Comparison of ENCODE assay signal across 9 mouse cellular contexts in the genomic region with DNA sequence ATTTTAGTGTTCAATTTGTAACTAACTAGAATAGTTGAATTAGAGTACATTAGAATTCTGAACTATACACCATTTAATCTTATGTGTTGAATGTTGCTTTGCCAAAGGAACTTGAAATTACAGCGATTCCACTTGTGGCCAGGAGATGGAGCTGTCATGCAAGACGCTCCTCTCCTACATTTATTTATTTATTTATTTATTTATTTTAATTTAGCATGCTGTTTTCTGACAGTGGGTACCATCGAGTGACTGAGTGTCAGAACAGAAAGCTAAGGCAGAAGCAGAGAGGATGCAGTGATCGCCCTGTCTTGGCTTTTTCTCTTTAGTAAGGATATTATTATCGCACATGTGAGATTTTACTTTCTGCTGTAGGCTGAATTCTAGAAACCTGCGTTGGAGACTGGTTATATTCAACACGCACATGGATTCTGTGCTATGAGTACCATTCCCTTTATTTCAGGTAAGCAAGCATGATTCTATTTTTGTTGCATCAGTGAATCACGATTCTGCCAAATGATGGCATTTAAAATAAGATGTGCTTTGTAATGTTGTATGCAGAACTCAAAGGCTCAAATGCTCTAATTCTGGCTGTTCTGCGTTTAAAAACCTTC. TPM values are rescaled to one million over a fixed set of nuclear protein-coding genes. Genes with fewer than 3 reads are reported as not detected.
A peak's percentile ranks its signal among the peaks of the same experiment; 100 is the strongest.
DNase-seq lines count a peak whose midpoint lies in the region; ATAC-seq and TF ChIP-seq lines count a peak whose summit lies in the region.
"Had no signal": no experiment of that assay in that cellular context is flagged by ENCODE, and none has a peak within 500 bp of the region (broad histone marks: within the 10 kb centered on the region; RNA-seq: fewer than 3 reads in every experiment).

Gene Scn2a, plus strand, starts transcription at position 216 of the 611 bp plus-strand sequence.

- no peak for ATAC-seq in lung, postnatal 0 days
- no peak for ATAC-seq in embryonic facial prominence, embryonic 14.5 days (ENCODE audit: low read depth)
- peak; percentile 73 for ATAC-seq in megakaryocyte progenitor cell, adult 5-6 weeks (replicated peaks; ENCODE audit: poor library complexity)

- H3K4me1 ChIP-seq in lung, postnatal 0 days (ENCODE audit: insufficient read depth, low read depth, low read length), result no peaks in the 10 kb centered on the region
- H3K4me1 ChIP-seq in embryonic facial prominence, embryonic 14.5 days (ENCODE audit: control insufficient read depth, insufficient read depth, low read length), result no peaks in the 10 kb centered on the region
- H3K4me1 ChIP-seq: embryonic facial prominence, embryonic 15.5 days had no signal

- TF ChIP-seq EP300 in lung, postnatal 0 days (IDR thresholded peaks at IDR 0.05), result no peak

- no peaks in the 10 kb centered on the region for H3K9me3 ChIP-seq in lung, postnatal 0 days (ENCODE audit: low read length)
- H3K9me3 ChIP-seq in embryonic facial prominence, embryonic 14.5 days (ENCODE audit: control insufficient read depth, low read length), result no peaks in the 10 kb centered on the region
- H3K9me3 ChIP-seq: embryonic facial prominence, embryonic 15.5 days had no signal

- no peaks in the 10 kb centered on the region for H3K36me3 ChIP-seq in lung, postnatal 0 days (ENCODE audit: insufficient read depth, low read length)
- no peaks in the 10 kb centered on the region for H3K36me3 ChIP-seq in embryonic facial prominence, embryonic 14.5 days (ENCODE audit: control insufficient read depth, insufficient read depth, low read length)
- H3K36me3 ChIP-seq: embryonic facial prominence, embryonic 15.5 days had no signal

- peak; percentile 69 for TF ChIP-seq CTCF in lung, postnatal 0 days (IDR thresholded peaks at IDR 0.05)

- 48% methylated on average over 9 of the region's 9 CpGs for WGBS in lung, postnatal 0 days
- WGBS in embryonic facial prominence, embryonic 14.5 days, result 49% methylated on average over 9 of the region's 9 CpGs

- peak; percentile 71 for DNase-seq in lung, postnatal 0 days (ENCODE audit: low spot score)
- DNase-seq in lung, adult 18-20 months, result no peak
- peak; percentile 11 to 39 for DNase-seq in adrenal gland, postnatal 36 days
- peak; percentile 37 for DNase-seq in embryonic facial prominence, embryonic 14.5 days (ENCODE audit: low spot score)
- peak; percentile 37 to 60 for DNase-seq in kidney, postnatal 25 days
- DNase-seq in right cerebral cortex, postnatal 4 days, result peak; percentile 35
- no peak for DNase-seq in spleen, postnatal 36 days (ENCODE audit: low spot score in 2 of 2)

- no peak within 1 kb of the TSS for H3K9ac ChIP-seq in lung, postnatal 0 days (replicated peaks; ENCODE audit: low read depth)
- no peak within 1 kb of the TSS for H3K9ac ChIP-seq in embryonic facial prominence, embryonic 14.5 days (ENCODE audit: low read depth, low read length)
- H3K9ac ChIP-seq: embryonic facial prominence, embryonic 15.5 days had no signal

- no peaks in the 10 kb centered on the region for H3K27me3 ChIP-seq in lung, postnatal 0 days (replicated peaks; ENCODE audit: insufficient read depth, low read length)
- no peaks in the 10 kb centered on the region for H3K27me3 ChIP-seq in embryonic facial prominence, embryonic 14.5 days (replicated peaks; ENCODE audit: control insufficient read depth, insufficient read depth, low read length)
- H3K27me3 ChIP-seq: embryonic facial prominence, embryonic 15.5 days had no signal

- no peak within 1 kb of the TSS for H3K4me2 ChIP-seq in lung, postnatal 0 days (replicated peaks; ENCODE audit: low read depth, low read length)
- H3K4me2 ChIP-seq in embryonic facial prominence, embryonic 14.5 days (ENCODE audit: low read depth, low read length), result no peak within 1 kb of the TSS
- H3K4me2 ChIP-seq: embryonic facial prominence, embryonic 15.5 days had no signal

- H3K27ac ChIP-seq in lung, postnatal 0 days (ENCODE audit: low read length), result no peak within 1 kb of the TSS
- H3K27ac ChIP-seq in embryonic facial prominence, embryonic 14.5 days (replicated peaks; ENCODE audit: low read depth, low read length), result no peak within 1 kb of the TSS
- H3K27ac ChIP-seq: embryonic facial prominence, embryonic 15.5 days had no signal

- H3K4me3 ChIP-seq in lung, postnatal 0 days (ENCODE audit: low read depth, low read length), result no peak within 1 kb of the TSS
- H3K4me3 ChIP-seq in embryonic facial prominence, embryonic 14.5 days (ENCODE audit: low read depth, low read length), result no peak within 1 kb of the TSS
- H3K4me3 ChIP-seq: embryonic facial prominence, embryonic 15.5 days had no signal

RNA-seq across cellular contexts. Expression of gene Scn2a, which starts in this region (rescaled TPM):
- 0.39 and 0.72 TPM in 2 replicates for polyA plus RNA-seq in lung, postnatal 0 days (2015; fragmentation: Nextera tagmentation; extraction: Ambion mirVana)
- 1 to 10 TPM in 1 of 2 experiments, under 1 TPM in 1; 0.66 to 1.1 TPM for total RNA-seq in adrenal gland, postnatal 36 days (2021)
- polyA plus RNA-seq in embryonic facial prominence, embryonic 14.5 days (2014; fragmentation: Nextera tagmentation; extraction: Ambion mirVana), result 5.5 and 5.7 TPM in 2 replicates
- total RNA-seq in megakaryocyte progenitor cell, adult 5-6 weeks (2015), result not detected in 2 replicates
- total RNA-seq in megakaryocyte progenitor cell, adult 5-6 weeks (2017), result not detected in 2 replicates

Comparison
In these comparisons a context has a peak if more than half of its experiments do, and no peak if none do; other contexts are left out.
1. Peak in DNase-seq in lung, postnatal 0 days; RNA of the gene not detected or under 1 TPM.
2. Peak in ATAC-seq in megakaryocyte progenitor cell, adult 5-6 weeks; RNA of the gene not detected or under 1 TPM.
3. DNase-seq: peak in adrenal gland, postnatal 36 days (2 of 2), embryonic facial prominence, embryonic 14.5 days (single experiment), kidney, postnatal 25 days (2 of 2) and right cerebral cortex, postnatal 4 days (single experiment); none in lung, adult 18-20 months (0 of 2) and spleen, postnatal 36 days (0 of 2).